Mouse (Mus musculus) urinary bladder, adult 2 months (tissue): Measurements from ENCODE around the gene Lyz2. TPM values are rescaled to one million over a fixed set of nuclear protein-coding genes. Genes with fewer than 3 reads are reported as not detected.
"Not testable (repeated sequence)": the region's sequence is repeated elsewhere in the genome, so short reads cannot be mapped to it uniquely, and the experiment has no call there.

Experiments
- DNase-seq: peaks from one replicate; pipeline ENCODE4 v3.0.0; 2022; ENCODE audit warnings: low spot score
- polyA plus RNA-seq: library from polyadenylated mRNA; depleted of rRNA; stranded (reverse); fragments of >200 nt; gene quantifications from 2 replicates; pipeline ENCODE4 v1.2.3, GENCODE M21; 2012; rRNA removed

Lyz2 gene
- polyA plus RNA-seq, 1 experiment: 437 TPM

GRCm38 (mm10) chr10:117284578-117285520 lies 2.7 kb upstream of the Lyz2 start:
- no peak for DNase-seq

- no peak for DNase-seq
These were observed 1.9 kb upstream of the Lyz2 start for GRCm38 (mm10) chr10:117283871-117284577.

DNA sequence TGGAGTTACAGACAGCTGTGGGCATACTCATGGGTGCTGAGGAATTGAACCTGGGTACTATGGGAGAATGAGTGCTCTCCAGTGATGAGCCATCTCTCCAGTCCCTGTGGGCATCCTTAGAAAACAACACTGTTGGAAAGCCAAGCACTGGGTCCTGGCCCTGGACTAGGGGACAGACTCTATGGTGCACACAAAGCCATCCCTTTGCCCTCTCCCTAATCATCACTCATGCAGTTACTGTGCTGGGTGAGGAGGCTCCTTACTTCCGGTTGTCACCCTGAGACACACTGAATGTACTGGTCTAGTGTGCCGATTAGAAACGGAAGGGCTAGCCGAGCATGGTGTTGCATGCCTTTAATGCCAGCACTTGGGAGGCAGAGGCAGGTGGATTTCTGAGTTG lies 1.1 kb upstream of the Lyz2 start:
- DNase-seq: not testable (repeated sequence)

- DNase-seq: no peak
These were observed 430 bp upstream of the Lyz2 start for GRCm38 (mm10) chr10:117282551-117282950.

DNA sequence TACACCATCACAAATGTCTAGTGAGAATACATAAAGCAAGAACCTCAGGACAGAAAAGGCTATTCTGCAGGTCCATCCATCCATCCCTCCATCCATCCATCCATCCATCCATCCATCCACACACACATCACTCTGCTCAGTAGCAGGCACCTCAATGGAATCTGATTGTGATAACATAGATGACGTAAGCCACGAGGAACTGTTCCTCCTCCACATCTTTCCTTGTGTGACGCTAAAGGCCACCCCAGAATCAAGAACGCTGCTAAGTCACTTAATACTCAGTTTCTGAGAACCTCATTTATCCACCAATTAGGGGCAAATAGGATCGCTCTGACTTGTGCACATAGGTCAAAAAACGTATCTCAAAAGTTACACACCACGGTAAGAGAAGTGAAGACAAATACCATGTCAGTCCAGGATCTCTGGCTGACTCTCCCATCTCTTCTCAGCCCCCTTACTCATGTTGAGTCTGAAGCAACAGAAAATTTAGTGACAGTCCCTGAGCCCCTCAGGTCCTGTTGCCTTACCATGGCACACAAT lies 670 bp downstream of the Lyz2 start:
- DNase-seq: no peak

DNA sequence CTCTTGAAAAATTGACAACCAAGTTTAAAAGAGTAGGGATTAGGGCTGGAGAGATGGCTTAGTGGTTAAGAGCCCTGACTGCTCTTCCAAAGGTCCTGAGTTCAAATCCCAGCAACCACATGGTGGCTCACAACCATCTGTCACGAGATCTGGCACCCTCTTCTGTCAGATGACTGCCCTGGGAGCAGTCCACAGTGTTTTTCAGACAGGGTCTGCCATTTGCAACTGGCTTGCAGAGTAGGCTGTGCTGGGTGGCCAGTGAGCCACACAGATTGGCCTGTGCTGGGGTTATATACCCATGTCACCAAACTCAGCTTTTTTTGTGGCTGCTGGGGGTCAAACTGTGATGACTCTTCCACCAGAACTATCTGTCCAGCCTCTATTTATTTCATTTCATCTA lies 2.1 kb downstream of the Lyz2 start:
- no peak for DNase-seq

DNA sequence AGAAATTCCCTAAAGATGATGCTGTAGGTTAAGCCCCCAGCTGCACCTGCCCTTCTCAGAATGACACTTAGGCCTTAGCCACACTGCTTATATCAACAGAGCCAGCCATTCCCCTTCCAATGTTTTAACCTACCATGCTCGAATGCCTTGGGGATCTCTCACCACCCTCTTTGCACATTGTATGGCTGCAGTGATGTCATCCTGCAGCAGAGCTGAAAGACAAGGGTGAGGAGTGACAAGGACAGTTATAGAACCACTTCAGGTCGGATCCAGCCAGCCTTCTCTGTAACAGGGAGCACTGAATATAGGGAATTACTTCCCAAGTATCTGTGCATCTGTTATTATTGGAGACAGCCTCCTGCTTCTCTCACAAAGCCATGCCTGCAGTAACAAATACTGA lies 3.6 kb downstream of the Lyz2 start:
- not testable (repeated sequence) for DNase-seq

DNA sequence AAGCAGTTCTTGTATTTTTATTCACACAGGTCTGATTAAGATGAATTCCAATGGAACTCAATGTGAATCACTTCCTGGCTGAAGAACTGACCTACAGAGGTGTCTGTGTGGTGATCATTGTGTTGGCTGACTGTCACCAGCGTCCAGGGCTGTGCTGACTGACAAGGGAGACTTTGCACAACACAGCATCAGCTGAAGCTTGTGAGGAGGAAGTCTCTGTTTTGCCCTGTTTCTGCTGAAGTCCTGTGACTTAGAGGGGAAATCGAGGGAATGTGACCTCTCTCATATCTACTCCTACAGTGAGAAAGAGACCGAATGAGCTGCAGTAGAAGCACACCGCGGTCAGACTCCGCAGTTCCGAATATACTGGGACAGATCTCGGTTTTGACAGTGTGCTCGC lies 4.3 kb downstream of the Lyz2 start:
- DNase-seq: not testable (repeated sequence)

DNA sequence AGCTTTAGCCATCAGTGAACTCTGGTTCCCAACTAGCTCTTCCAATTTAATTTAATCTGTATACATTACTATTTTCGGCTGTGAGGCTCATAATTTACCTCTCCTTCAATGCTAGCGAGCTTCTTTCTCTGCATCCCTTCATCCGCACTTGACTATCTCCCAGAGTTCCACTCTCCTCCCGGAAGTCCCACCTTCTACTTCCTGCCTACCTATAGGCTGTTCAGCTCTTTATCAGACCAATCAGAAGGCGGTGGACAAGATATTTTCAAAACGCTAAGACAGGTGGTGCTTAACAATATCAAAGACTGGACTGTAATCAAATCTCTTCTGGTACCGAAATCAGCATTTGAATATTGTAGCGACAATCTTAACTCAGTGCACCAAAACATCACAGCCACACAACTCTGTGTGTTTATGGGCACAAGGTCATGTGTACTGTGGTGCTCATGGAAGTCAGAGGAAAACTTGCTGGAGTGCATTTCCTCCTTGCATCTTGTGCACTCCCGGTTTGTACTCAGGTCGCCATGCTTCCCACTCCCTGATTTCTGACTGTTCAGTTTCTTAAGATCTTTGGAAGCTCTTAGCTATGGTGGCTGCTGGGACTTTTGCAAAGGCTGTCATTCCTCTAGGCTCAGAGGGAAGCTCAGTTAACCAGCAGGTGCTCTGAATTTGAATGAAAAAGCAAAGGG lies 6.3 kb downstream of the Lyz2 start:
- no peak for DNase-seq

GRCm38 (mm10) chr10:117274645-117275044 lies 7.5 kb downstream of the Lyz2 start:
- DNase-seq: not testable (repeated sequence)

GRCm38 (mm10) chr10:117272023-117272422 lies 10.1 kb downstream of the Lyz2 start:
- DNase-seq: no peak

DNA sequence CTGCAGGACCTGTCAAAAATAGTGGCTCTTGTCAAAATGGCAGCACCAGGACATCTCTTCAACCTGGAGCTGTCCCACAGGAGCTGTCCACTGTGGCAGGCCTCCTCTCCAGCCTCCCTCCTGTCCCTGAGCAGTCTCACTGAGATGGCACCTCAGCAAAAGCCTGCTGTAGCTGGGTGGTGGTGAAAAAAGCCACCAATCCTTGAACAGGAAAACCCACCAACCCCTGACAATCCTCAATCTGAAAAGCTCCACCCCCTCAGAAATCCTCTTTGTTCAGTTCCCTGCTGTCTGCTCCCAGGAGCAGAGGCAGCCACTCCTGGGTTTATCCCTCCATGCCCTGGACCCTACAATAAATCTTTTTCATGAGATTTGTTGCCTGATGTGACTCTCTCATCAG lies 22.3 kb downstream of the Lyz2 start:
- no peak for DNase-seq

DNA sequence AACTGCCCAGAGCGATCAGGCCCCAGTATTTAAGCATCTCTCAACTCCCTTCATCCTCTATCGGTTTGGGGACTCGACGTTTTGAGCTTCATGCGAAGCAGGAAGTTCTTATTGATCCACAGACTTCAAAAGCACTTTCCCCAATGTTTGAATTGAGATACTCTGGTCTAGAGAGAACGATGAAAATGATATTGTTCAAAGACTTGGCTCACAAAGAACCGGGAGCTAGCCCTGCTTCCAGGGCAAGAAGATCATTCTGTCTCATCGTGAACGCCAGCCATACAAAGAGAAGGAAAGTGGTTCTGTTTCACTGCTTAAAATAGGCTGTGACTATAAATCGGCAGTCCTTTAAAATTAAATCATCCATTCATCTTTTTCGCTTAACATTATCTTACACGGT lies 43.5 kb downstream of the Lyz2 start, which contains the start of gene 9530003J23Rik:
9530003J23Rik (minus strand) TSS at position 101 of the 400 bp plus-strand sequence.
- no peak for DNase-seq

DNA sequence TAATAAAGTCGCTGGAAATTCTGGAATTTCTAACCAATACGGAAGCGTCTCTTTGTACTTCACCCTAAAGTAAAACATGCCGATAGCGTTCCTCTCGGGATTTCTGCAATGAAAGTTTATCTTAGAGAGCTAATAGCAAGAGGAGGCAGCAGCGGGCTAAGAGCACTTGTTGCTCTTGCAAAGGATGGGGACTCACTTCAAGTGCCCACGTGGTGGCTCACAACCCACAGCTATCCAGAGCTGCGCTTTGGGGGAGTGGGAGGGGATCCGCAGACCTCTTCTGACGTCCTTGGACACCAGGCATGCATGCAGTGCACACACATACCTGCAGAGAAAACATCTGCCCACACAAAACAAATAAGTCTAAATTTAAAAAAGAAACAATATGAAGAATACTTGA lies 46.3 kb downstream of the Lyz2 start:
- no peak for DNase-seq

DNA sequence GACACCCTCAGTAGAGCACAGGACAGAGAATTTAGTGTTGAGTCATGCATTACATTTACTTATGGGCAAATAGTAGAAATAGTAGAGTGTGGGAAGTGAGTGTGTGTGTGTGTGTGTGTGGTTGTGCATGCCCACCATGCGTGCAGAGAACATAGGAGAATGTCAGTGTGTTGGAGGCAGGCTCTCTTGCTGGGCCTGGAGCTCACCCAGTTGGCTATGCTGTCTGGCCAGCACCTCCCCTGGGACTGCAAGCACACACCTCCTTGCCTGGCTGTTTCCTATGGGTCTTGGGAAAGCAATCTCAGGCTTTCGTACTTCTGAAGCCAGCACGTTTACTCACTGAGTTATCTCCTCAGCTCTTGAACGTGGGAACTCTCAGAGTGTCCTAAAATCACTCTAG lies 47.3 kb downstream of the Lyz2 start:
- no peak for DNase-seq

GRCm38 (mm10) chr10:117229826-117230225 lies 52.3 kb downstream of the Lyz2 start:
- no peak for DNase-seq

Other genes with a start within 250 kb of the Lyz2 start
- gene Lrrc10, start 237.0 kb downstream of the Lyz2 start, polyA plus RNA-seq: 0.24 and 0.30 TPM in 2 replicates
- 162 and 163 TPM in 2 replicates for gene Cct2, start 218.5 kb downstream of the Lyz2 start, polyA plus RNA-seq
- gene Frs2, start 133.8 kb downstream of the Lyz2 start, polyA plus RNA-seq: 21.5 and 23.9 TPM in 2 replicates
- gene Yeats4, start 57.8 kb downstream of the Lyz2 start, polyA plus RNA-seq: 33.5 and 37.8 TPM in 2 replicates
- gene 9530003J23Rik, start 43.6 kb downstream of the Lyz2 start, polyA plus RNA-seq: not detected in 2 replicates
- 9.3 and 12.6 TPM in 2 replicates for gene Lyz1, start 10.5 kb upstream of the Lyz2 start, polyA plus RNA-seq
- gene Cpsf6, start 97.7 kb upstream of the Lyz2 start, polyA plus RNA-seq: 35.9 and 43.5 TPM in 2 replicates